8 mouse cellular contexts compared by ENCODE assay signal in the genomic region with DNA sequence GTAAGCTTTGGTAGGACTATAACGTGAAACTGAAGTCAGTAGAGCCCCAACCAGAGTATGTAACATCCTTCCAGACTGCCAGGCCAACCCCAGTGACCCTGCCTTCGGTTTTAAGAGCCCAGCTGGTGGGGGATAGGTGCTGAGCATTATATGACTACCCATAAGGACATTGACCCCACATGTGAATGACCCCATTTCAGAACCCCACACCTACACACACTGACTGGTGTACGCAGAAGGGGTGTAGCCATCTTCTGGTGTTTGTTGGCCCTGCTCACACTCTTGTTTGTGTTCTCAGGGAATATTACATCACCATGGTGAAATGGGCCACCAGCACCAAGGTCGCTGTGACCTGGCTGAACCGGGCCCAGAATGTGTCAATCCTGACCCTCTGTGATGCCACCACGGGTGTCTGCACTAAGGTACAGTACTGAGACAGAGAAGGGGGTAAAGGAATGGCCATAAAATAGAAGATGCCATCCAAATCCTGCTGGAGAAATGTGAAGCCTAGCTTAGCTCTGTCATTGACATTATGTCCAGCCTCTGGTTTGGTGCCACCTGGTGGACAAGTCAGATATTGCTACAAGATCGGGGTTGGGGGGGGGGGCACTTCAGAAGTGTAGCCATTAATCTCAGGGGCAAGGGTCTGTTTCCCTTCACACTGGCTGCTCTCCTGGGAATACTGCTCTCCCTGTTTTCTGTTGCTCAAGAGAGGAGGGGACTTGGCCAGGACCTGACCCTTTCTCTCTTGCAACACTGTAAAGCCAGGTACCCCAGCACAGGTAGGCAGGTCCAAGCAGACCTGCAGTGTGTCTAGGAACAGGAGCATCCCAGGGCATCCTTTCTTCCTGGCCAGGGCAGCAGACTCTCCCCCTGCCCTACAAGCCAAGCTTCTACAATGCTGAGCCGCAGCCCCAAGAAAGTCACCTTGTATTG.
DNase-seq lines count a peak whose midpoint lies in the region; ATAC-seq lines count a peak whose summit lies in the region.

No protein-coding gene starts in this region.

- H3K9me3 ChIP-seq in limb, embryonic 15.5 days = no peaks in the 10 kb centered on the region
- H3K9me3 ChIP-seq in neural tube, embryonic 12.5 days = no peaks in the 10 kb centered on the region

- H3K4me3 ChIP-seq in limb, embryonic 15.5 days = no peak overlapping the region
- H3K4me3 ChIP-seq in neural tube, embryonic 12.5 days = no peak overlapping the region

- no peak overlapping the region for H3K4me2 ChIP-seq in limb, embryonic 15.5 days
- no peak overlapping the region for H3K4me2 ChIP-seq in neural tube, embryonic 12.5 days (replicated peaks)

- no peaks in the 10 kb centered on the region for H3K36me3 ChIP-seq in limb, embryonic 15.5 days
- H3K36me3 ChIP-seq in neural tube, embryonic 12.5 days = no peaks in the 10 kb centered on the region

- intact Hi-C loops in gastrocnemius, postnatal 36 days (cut with DNase I) = no loop called here

- no peaks in the 10 kb centered on the region for H3K4me1 ChIP-seq in limb, embryonic 15.5 days
- no peaks in the 10 kb centered on the region for H3K4me1 ChIP-seq in neural tube, embryonic 12.5 days

- H3K9ac ChIP-seq in limb, embryonic 15.5 days = no peak overlapping the region
- H3K9ac ChIP-seq in neural tube, embryonic 12.5 days = no peak overlapping the region

- H3K27me3 ChIP-seq in limb, embryonic 15.5 days = no peaks in the 10 kb centered on the region
- no peaks in the 10 kb centered on the region for H3K27me3 ChIP-seq in neural tube, embryonic 12.5 days (replicated peaks)

- no peak overlapping the region for H3K27ac ChIP-seq in limb, embryonic 15.5 days
- no peak overlapping the region for H3K27ac ChIP-seq in neural tube, embryonic 12.5 days

- ATAC-seq in erythroblast, adult 5-6 weeks (replicated peaks; ENCODE audit: low FRiP score, poor library complexity, severe bottlenecking) = 0 out of 2 replicates have a peak, but pooled peaks have one; percentile 56
- ATAC-seq in limb, embryonic 15.5 days (ENCODE audit: insufficient number of reproducible peaks, low FRiP score, low TSS enrichment, low read depth) = 0 out of 2 replicates have a peak, but pooled peaks have one; percentile 30
- peak; percentile 76 for ATAC-seq in neural tube, embryonic 12.5 days (ENCODE audit: low FRiP score, low read depth)
- no peak for ATAC-seq in monocyte, adult 5-6 weeks (replicated peaks; ENCODE audit: insufficient number of reproducible peaks, low FRiP score, low TSS enrichment, poor library complexity, severe bottlenecking)

- DNase-seq in gastrocnemius, postnatal 10 days = peak; percentile 56
- no peak for DNase-seq in gastrocnemius, postnatal 36 days
- peak; percentile 20 to 22 for DNase-seq in B cell, adult 2 months
- peak; percentile 44 for DNase-seq in adrenal gland, postnatal 25 days

- WGBS in limb, embryonic 15.5 days = 56% methylated on average over 8 of the region's 8 CpGs
- 58% methylated on average over 8 of the region's 8 CpGs for WGBS in neural tube, embryonic 12.5 days

Comparison
In these comparisons a context has a peak if more than half of its experiments do, and no peak if none do; other contexts are left out.
1. DNase-seq: peak in gastrocnemius, postnatal 10 days (single experiment), B cell, adult 2 months (2 of 2) and adrenal gland, postnatal 25 days (single experiment); none in gastrocnemius, postnatal 36 days (0 of 2).